Mouse (Mus musculus) gastrocnemius, adult 18-20 months (tissue): ENCODE results near the gene Irf2. TPM values are rescaled to one million over a fixed set of nuclear protein-coding genes. Genes with fewer than 3 reads are reported as not detected.

ENCODE experiments used
- DNase-seq: peaks from one replicate; pipeline ENCODE4 v3.0.0; 2021; ENCODE audit warnings: low spot score
- total RNA-seq, 2 experiments: library from RNA; stranded (reverse); gene quantifications; 2 replicates each; pipeline ENCODE4 v1.2.3; 2021

The Irf2 gene
- total RNA-seq, 2 experiments from 2014 or later: 34.9 to 42.3 TPM

DNA sequence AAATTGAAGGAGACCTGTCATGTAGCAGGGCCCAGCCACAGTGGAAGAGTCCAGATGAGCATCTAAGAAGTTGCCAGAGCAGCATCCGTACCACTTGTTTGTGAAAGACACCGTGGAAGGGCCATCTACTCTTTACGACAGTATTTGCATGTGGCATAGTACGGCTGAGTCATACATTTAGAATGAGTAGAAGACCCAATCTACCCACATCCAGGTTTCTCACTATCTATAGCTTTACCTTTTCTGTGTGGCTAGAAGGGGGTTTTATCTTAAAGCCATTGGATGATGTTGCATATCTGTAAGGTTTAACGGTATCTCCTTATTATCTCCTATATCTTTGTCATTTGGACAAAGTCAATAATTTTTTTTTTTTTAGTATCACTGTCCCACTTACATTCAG is 59.7 kb downstream of the Irf2 start:
- no peak for DNase-seq

- DNase-seq: peak; percentile 61
Measured at GRCm38 (mm10) chr8:46799706-46800105, 60.2 kb downstream of the Irf2 start.

- DNase-seq: no peak
Measured at GRCm38 (mm10) chr8:46801153-46801684, 61.7 kb downstream of the Irf2 start.

DNA sequence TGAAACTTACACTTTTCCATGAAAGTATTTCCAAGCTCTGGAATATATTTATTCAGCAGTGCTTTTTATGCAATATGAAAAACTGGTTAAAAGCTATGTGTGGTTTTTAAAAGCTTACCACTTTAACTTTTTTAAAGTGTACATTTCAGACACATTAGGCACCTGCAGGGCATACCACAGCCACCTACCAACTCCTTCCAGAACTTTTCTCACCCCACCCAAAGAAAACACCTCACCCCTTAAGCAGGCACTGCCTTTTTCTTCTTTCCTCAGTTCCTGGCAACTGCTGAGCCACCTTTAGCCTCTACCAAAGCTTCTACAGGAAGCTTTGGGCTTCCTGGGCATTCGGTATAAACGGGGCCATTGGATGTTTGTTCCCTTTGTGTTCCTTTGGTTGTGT is 62.5 kb downstream of the Irf2 start:
- DNase-seq: no peak

DNA sequence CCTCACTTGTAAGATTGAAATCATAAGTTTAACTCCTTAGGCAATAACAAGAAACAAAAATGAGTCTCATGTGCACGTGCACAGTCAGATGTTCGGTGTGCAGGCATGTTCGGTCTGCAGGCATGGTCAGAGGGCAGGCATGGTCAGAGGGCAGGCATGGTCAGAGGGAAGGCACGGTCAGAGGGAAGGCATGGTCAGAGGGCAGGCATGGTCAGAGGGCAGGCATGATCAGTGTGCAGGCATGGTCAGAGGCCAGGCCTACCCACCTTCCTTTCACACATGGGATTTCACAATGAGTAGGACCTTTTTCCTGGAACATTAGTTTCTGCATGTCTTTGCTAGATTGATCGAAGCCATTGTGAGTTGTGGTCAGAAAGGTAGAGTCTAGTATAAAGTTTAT is 65.2 kb downstream of the Irf2 start:
- DNase-seq: no peak

DNA sequence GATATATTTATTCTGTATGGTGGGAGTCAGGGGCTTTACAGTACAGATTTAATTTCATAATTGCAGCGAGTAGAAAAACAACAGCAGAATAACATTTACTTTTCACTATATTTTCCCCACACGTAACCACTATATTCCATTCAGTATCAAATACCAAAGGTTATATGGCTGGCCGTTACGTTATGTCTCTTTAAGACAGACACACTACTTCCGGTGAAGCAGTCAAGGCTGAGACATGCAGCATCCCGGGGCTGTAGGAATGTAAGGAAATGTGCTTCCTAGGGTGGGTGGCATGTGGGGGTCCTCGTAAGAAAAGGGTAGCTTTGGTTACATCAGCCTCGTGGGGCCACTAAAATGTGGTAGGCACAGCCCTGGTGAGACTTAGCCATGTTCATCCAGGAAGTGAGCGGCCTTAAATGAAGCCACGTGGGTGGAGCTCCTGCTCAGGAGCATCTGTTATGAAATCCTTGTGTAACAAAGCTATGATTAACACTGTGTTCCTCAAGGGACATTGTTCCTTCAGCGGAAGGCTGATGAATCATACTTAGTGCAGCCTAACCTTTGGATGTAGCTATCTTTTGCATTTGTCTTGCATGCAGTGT is 71.6 kb downstream of the Irf2 start:
- peak; percentile 51 for DNase-seq

DNA sequence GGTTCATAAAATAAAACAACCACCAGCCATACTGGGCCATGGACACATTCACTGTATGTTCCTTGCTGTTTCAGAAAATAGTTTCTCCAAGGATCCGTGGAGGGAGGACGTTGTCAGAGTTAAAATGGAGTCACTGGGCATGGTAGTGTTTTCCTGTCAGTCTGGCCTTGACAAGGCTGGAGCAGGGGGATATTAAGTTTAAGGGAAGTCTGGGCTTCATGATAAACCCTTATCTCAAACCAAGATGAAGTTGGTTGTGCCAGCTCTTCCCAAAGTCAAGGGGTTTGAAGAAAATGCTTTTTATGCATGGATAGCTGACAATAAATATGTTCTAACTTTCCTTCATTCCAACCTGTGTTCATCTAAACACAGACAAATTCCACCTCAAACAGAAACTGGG is 72.4 kb downstream of the Irf2 start:
- DNase-seq: no peak

GRCm38 (mm10) chr8:46812966-46813365 is 73.4 kb downstream of the Irf2 start:
- no peak for DNase-seq

DNA sequence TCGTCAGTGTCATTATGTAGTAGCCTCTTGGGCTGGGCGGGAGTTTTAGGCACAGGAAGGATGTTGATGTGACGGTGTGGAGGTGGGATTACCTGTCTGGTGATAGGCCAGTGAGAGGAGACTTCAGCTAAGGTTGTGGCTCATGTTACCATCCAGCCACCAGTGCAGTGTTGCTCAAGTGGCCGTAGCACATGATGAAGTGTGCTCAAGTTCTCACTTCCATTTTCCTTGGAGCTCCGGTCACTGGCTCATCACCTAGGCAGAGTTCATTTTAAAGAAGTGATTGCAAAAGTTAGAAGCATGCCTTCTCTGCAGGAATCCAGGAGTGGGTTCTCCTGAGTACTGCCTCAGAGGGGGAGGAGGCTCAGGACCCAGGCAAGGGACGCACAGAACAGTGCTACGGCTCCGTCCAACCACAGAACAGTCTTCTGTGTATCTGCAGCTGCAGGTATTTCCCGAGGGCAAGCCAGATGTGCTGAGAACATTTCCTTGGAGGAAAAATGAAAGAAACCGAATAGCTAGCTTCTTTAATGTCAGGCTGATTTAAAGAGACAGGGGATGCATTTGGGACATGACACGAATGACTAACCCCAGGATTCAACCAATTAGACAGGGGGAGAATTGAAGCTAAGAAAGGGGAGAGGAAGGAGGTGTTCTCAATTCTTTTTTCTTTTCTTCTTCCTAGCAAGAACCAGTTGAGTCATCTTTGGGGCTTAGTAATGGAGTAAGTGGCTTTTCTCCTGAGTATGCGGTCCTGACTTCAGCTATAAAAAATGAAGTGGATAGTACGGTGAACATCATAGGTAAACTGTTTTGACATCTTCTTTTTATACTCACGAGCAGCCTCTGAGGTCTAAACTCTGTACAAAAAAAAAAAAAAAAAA is 78.8 kb downstream of the Irf2 start:
- no peak for DNase-seq

DNA sequence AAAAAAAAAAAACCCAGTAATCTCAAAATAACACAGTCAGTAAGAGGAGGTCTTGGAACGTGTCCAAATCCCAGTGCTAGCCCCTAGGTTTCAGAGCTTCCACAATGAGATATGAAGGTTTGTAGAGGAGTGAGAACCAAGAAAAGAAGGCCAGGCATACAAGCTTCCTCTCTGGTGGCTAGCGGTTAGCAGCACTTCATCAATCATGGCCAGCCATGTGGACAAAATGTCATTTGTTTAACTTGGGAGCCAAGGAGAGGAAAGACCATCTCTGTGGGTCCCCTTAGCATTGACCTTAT is 79.4 kb downstream of the Irf2 start:
- DNase-seq: no peak

DNA sequence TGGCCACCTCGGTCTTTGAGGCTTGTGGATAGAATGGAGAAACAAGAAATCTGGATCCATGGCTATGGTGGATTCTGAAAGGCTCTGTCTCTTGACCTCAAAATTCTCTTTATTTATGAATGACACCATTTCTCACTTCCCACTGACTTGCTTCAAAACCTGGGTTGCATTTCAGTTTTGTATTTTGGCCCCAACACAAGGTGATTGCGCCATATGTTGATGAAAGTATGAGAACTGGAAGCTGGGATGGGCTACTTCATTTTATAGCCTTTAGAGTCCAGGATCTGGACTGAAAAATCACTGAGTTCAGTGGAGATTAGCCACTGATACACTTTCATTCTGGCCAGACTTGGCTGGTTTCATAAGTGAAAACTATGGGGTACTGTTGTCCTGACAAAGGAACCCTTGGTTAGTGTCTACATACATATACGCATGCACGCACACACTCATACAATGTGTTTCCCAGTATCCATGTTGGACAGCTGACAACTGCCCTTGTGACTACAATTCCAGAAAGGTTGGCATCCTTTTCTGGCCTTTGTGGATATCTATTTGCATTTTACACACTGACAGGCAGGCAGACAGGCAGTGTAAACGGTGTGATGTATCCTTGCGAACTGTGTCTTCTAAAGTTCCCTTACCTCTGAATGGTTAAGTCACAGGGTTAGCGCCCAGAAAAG is 89.3 kb downstream of the Irf2 start:
- no peak for DNase-seq

DNA sequence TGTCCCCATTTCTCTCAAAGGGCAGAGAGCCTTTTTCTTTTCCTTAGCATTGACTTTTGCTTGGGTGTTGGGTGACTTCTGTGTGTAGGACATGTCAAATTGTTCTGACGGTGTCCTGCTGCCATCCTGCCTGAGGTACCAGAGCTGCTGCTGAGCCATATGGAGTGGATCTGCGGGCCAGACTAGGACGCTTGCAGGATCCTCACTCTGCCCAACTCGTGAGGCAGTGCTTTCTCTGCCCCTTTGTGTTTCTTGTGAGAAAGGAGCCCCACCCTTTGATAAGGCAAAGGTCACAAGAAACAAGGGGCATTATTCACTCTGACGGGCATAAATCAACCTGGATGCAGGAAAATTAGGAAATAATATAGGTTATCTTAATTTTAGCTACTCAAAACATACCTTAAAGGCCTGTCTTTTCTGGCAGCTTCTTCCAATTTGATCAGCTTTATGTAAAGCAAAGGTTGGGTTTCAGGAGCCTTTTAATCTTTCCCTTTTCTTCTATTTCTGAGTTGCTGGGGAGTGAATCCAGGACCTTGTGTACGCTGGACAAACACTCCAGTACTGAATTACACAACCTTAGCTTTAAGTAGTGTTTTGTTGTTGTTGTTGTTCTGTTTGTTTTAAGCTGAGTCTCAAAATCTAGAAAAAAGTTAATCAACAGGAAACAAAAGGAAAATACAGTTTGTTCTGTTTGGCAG is 90.0 kb downstream of the Irf2 start:
- DNase-seq: no peak

DNA sequence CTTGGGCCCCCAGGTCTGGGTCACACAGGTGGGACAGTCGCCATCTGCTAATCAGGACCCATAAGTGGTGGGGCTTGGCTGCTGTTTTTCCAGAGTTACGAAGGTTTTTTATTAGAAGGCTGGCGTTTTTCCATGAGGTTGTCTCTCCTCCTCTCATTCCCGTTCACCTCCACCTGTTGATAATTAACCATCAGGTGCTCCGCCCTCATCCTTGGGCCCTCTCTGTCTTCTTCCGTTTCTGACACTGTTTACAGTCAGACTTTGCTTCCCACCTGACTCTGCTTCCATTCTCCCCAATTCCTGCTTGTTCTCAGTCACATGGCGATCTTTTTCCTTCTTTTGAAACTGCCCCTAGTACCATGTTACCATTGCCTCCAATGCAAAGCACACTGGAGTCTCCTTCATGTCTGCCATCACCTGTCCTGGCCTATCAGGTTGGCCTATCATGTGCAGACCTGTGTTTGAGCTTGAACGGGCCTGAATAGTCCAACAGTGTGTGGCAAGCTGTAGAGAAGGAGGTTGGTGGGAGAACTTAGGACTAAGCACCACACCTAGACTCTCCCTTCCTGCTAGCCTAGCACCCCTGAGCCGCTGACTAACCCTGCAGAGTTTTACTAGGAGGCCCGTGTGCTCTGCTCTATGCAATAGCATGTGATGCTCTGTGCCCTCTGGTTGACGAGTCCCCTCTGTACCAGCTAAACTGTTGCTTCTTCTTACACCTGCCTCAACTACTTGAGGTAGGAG is 90.8 kb downstream of the Irf2 start:
- no peak for DNase-seq

GRCm38 (mm10) chr8:46831916-46832315 is 92.4 kb downstream of the Irf2 start:
- DNase-seq: no peak

DNA sequence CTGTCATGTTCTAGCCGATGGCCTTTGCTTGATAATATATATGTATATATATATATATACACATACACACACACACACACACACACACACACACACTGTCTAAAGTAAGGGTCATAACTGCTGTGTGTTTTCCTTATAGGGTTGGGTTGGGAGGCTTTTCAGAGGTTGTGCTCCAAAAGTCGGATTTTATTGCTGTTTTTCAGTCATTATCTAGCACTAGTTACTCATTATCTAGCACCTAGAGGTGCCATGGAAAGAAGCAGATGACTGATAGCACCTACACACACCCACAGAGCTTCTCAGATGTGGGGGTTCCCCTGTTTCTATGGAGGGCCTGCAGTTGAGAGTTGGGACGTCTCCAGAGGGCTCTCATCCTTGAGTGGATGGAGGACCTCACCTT is 92.9 kb downstream of the Irf2 start:
- DNase-seq: no peak

DNA sequence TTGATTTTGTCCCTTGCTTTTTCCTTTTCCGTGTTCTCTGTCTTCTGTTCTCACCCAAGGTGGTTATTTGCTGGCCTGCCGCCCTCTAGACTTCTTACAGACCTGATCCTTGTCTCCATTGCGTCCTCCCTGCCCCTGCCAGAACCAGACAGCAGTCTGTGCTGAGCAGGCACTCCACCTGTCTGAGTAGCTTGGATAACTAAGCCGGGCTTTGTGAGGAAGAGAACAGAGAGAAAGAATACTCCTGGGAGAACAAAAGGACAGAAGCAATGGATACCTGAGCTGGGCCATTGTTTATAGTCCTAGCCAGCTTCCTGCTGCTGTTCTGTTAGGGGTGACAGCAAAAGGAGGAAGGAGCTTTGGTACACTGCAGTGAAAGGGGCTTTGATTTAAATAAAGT is 94.2 kb downstream of the Irf2 start:
- no peak for DNase-seq

GRCm38 (mm10) chr8:46834440-46834839 is 94.9 kb downstream of the Irf2 start:
- DNase-seq: no peak

GRCm38 (mm10) chr8:46836011-46836652 is 96.6 kb downstream of the Irf2 start:
- peak; percentile 62 for DNase-seq

DNA sequence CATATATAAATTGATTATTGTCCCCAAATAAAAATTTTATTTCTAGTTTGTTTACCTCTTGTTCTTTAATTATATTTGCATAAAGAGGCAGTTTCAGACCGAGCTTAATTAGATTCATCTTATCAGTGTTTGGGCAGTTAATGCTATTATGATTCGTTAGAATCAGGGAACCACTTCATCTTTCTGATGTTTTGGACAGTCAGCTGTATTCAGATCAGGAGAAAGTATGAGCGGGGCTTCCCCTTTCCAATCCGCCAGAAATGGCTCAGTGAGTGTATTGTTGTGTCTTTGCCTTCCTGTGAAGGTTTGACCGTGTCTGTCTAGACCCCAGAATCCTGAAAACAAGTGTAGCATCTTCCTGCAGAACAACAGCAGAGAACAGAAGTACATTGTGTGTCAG is 97.4 kb downstream of the Irf2 start:
- DNase-seq: no peak

GRCm38 (mm10) chr8:46838052-46838451 is 98.5 kb downstream of the Irf2 start:
- DNase-seq: no peak

DNA sequence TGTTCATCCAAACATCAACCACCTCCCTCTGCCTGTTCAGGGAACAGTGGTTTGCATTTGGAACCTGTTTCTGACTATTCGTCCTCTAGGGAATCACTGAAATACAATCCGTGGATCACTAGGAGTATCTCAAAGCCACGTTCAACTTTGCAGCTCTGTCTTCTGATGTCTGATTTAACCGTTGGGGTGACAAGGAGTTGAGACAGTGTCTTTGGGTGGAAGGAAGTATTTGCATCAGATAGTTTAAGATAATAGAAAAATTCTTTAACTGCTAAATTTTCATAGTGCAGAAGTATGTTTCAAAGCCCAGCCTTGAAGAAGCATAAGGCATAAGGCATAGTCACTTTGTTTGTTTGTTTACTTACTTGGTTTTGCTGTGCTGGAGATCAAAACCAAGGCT is 100.9 kb downstream of the Irf2 start:
- no peak for DNase-seq
